Mouse (Mus musculus) erythroblast, embryonic 14.5 days (primary cell): ENCODE measurements around the gene Wnk4.

Experiments used
- GATA1 ChIP-seq: IDR thresholded peaks from 2 replicates; pipeline ENCODE4 v1.6.1; 2012; ENCODE audit warnings: low read length, inconsistent platforms, mixed read lengths
- TAL1 ChIP-seq: IDR thresholded peaks from 3 replicates; pipeline ENCODE4 v1.6.1; 2012; ENCODE audit warnings: low read length, inconsistent platforms, mixed read lengths

DNA sequence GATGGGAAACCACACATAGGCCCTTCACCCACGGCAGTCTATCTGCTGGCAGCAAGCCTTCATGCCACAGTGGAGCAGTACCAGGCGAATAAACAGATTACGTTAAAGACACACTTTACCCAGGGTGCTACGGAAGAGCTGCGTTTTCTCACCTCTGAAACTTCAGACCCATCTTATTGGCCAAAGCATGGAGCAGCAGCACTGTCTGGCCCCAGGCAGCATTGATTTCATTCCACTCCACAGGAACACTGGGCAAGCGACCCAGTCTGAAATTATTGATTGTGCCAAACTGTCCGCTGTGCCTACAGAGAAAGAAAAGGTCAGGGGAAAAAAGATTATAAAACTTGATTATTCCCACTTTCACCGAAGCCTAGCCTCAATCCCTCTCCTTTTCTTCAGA is 30.9 kb downstream of the Wnk4 start:
- TF ChIP-seq TAL1 (no peak), GATA1 (no peak)
